Mouse (Mus musculus) stomach, postnatal 0 days (tissue): Measurements from ENCODE around the gene Uaca.

Source experiments
- CTCF ChIP-seq: IDR thresholded peaks from 2 replicates; pipeline ENCODE4 v1.5.1; 2016; ENCODE audit warnings: antibody characterized with exemption, low read depth, mild to moderate bottlenecking, moderate library complexity
- EP300 ChIP-seq: optimal IDR thresholded peaks from 2 replicates; pipeline ENCODE3; 2016; ENCODE audit warnings: antibody characterized with exemption

GRCm38 (mm10) chr9:60858306-60858960 lies 64.1 kb downstream of the Uaca start:
- TF ChIP-seq CTCF: peak; percentile 94
- no peak for TF ChIP-seq EP300
